Mouse (Mus musculus) splenic B cell, adult 2 months (primary cell): ENCODE data around the gene Cdk2.

Experiments
- DNase-seq: peaks from one replicate; pipeline ENCODE4 v3.0.0-alpha.2; 2011; ENCODE audit warnings: low read depth, low spot score
- H3K27me3 ChIP-seq: 2 replicates; pipeline ENCODE4 v1.6.1; 2012; ENCODE audit warnings: mild to moderate bottlenecking, low read length, moderate library complexity, mixed read lengths; ENCODE audit not compliant: control insufficient read depth, poor library complexity, insufficient read depth, severe bottlenecking
- H3K36me3 ChIP-seq: 2 replicates; pipeline ENCODE4 v1.6.1; 2012; ENCODE audit warnings: mild to moderate bottlenecking, low read length, moderate library complexity, mixed read lengths; ENCODE audit not compliant: control insufficient read depth, poor library complexity, insufficient read depth, severe bottlenecking

Gene Cdk2

DNA sequence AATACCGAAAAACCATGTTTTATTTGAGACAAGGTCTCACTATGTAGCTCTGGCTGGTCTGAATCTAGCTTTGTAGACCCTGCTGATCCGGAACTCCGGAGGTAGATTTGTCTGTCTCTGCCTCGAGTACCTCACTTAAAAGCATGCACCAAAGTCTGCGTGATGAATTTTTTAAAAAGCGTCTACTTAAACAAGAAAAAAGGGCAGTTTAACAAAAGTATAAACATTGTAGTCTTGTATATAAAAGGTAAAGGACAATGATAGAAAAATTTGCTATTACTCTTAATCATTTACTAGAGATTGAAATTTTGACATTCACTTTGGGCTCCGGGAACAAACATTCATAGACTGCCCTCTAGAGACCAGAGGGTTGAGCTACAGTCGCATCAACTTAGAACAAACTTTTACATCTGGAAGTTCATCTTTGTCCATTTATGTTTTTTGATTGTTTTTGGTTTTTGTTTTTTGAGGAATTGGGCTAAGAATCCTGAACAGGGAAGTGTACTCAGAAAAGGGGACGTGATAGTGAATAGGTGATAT lies 30.3 kb downstream of the Cdk2 start:
- peak; percentile 74 for DNase-seq
- H3K36me3 ChIP-seq = peaks cover 3% of the 10 kb centered on the region; the same call in 1 of the 2 replicates
- no peaks in the 10 kb centered on the region for H3K27me3 ChIP-seq

DNA sequence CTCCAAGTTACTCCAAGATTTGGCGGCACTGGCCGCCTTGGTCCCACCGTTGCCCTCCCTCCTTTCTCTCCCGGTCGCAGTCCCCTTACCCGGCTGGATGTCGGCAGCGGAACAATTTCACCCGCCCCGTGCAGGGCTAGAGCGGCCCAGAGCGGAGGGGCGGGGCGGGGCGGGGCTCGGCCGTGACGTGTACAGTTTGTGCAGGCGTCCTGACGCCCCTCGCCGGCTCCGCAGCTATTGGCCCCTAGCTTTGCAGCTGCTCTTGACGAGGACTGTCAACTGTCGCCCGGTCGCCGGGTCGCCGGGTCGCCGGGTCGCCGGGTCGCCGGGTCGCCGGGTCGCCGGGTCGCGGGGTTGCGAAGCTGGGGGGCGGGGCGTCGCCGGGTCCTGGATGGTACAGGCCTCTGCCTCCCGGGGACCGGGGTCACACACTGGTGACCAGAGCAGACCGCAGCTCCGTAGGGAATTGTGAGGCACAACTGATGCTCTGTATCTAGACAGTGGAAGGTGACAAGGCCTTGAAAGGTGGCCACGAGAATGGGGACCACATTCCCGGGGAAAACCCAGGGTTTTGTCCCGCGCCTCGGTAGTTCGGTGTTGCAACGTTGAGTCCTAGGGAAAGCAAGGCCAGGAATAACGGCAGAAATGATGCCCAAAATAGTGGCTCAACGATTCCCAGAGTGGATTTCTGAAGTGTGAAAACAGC lies 30.9 kb downstream of the Cdk2 start, which contains the start of gene Suox:
Suox (minus strand) TSS at position 311 of the 706 bp plus-strand sequence.
- Histone ChIP-seq H3K27me3 (no peaks in the 10 kb centered on the region), H3K36me3 (peaks cover 3% of the 10 kb centered on the region; the same call in 1 of the 2 replicates)
- peak; percentile 86 for DNase-seq

DNA sequence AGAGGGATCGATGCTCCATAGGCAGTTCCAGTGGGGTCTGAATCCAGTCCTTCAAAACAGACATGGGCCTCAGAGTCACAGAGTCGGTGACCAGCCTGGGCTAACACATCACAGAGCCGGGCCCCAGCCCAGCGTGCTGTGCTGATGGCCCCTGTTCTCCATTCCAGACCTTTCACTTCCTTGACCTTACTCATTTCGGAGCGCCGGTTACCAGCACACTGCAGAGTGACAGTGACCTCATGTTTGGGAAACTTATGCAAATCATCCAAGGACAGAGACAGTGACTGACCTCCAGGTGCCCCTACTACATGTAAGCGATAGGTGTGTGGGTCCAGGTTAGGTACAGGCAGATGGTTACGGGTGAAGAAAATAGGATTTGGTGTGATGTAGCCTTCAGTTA lies 33.7 kb downstream of the Cdk2 start:
- DNase-seq = no peak
- Histone ChIP-seq H3K36me3 (peaks cover under 1% of the 10 kb centered on the region; the same call in 1 of the 2 replicates), H3K27me3 (no peaks in the 10 kb centered on the region)

DNA sequence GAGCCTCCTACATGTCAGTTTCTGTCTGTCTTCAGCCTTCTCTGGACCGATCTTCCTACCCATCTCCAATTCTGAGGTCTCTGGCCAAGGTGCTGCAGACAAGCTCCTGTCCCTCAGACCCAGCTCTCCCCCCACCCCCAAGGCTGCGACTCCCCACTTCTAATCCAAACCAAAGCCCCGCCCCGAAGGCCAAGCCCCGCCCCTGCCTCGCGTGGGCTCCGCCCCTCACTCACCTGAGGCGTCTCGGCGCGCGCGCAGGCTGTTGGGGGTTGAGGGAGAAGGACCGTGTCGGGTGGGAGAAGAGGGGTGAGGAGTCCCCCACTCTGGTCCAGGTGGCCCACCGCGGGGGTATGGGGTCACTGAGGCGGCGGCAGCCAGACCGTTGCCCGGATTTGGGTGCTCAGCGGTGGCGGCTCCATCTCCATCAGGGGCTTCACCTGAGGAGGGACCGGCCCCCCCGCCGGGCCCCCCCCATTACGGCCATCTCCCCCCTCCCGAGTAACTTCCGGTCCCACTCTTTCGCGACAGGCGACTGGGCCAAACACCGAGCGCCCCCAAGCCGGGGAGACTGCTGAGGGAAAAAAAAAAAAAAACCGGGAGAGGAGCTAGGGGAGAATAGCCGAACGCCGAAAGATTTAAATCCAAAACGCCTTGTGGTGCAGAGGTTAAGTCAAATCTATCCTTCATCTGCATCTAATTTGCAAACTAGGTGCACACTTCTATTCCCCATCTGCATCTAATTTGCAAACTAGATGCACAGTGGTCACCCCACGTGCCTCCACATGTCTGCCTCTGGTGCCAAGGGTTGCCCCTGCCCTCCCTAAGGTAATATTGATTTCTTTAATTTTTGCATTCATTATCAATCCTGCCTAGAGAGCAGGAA lies 35.8 kb downstream of the Cdk2 start:
- DNase-seq = peak; percentile 67
- Histone ChIP-seq H3K36me3 (no peaks in the 10 kb centered on the region), H3K27me3 (no peaks in the 10 kb centered on the region)

DNA sequence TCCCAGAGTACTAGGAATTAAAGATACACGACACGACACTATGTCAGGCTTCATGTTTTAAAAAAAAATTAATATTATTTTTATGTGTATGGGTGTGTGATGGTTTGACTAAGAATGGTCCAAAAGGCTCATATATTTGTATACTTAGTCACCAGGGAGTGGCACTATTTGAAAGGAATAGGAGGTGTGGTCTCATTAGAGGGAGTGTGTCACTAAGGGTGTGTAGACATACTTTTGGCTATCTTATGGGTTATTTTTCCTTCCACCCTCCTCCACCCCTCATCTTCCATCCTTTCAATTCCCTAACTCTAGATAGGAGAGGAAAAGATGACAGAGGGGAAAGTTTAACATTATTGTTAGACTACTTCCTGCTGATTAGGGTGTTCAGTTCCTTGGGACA lies 39.0 kb downstream of the Cdk2 start:
- Histone ChIP-seq H3K27me3 (no peaks in the 10 kb centered on the region), H3K36me3 (no peaks in the 10 kb centered on the region)
- no peak for DNase-seq

DNA sequence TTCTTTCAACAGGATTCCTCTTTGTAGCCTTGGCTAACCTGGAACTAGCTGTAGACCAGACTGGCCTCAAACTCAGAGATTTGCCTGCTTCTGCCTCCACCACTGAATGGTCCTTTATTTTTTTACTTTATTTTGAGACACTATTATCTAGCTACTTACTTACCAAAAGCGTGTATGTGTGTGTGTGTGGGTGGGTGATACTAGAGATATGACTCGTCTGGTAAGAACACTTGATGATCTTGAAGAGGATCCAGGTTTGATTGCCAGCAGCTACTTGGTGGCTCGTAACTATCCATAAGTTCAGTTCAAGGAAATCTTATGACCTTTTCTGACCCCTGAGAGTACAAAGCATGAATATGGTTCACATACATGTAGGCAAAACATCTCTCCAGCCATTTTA lies 39.5 kb downstream of the Cdk2 start:
- Histone ChIP-seq H3K27me3 (no peaks in the 10 kb centered on the region), H3K36me3 (no peaks in the 10 kb centered on the region)
- no peak for DNase-seq

DNA sequence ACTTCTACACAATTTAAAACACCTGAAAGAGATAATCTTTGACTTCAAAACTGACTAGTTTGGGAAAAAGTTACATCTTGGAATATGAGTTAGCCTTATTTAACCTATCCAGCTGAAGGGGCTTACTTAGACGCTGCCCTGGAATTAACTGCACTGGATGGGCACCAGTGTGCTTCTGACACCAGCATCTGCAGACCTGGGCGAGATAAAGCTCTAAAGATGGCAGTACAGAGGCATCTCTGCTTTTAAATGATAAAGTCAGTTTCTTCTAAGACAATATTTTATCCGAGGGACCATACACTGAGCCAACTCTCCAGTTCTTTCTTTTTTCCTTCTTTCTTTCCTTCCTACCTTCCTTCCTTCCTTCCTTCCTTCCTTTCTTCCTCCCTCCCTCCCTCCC lies 40.0 kb downstream of the Cdk2 start:
- DNase-seq = no peak
- H3K36me3 ChIP-seq = no peaks in the 10 kb centered on the region
- no peaks in the 10 kb centered on the region for H3K27me3 ChIP-seq

DNA sequence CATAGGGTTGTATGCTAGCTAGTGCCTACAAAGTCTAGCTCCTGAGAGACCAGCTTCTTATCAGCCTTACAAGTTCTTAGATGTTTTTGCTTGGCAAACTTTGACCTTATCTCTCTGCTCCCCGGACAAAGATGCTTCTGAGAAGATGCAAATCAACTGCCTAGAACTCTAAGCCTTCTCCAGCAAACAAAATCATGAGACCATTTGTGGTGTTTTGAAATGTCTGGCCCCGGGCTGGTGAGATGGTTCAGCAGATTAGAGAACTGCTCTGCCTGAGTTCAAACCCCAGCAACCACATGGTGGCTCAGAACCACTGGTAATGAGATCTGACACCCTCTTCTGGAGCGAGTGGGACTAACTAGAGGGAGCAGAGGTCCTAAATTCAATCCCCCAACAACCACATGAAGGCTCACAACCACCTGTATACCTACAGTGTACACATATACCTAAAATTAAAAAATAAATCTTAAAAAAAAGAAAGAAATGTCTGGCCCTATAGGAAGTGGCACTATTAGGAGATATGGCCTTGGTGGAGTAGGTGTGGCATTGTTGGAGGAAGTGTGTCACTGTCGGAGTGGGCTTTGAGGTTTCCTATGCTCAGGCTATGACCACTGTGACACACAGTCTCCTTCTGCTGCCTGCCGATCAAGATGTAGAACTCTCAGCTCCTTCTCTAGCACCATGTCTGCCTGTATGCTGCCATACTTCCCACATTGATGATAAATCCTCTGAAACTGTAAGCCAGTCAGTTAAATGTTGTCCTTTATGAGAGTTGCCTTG lies 41.2 kb downstream of the Cdk2 start:
- H3K36me3 ChIP-seq = no peaks in the 10 kb centered on the region
- no peaks in the 10 kb centered on the region for H3K27me3 ChIP-seq
- DNase-seq = no peak

DNA sequence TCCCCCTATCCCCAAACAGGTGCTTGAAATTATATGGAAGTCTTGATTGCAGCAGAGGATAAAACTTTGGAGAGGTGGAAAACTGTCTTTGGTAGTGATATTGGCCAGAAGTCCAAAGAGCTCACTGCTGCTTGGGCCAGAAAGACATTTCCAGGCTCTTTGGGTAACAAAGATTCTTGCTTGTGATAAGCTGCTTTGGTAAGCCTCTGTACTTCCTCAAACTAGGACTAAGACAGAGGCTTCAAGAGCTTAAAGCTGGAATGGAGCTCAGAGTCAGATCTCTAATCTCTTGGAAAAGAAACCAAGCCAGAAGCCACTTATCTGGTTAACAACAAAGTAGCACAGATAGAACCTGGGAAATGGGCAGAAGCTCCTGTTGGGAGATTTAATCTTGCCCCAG lies 42.4 kb downstream of the Cdk2 start:
- Histone ChIP-seq H3K27me3 (no peaks in the 10 kb centered on the region), H3K36me3 (no peaks in the 10 kb centered on the region)
- no peak for DNase-seq

DNA sequence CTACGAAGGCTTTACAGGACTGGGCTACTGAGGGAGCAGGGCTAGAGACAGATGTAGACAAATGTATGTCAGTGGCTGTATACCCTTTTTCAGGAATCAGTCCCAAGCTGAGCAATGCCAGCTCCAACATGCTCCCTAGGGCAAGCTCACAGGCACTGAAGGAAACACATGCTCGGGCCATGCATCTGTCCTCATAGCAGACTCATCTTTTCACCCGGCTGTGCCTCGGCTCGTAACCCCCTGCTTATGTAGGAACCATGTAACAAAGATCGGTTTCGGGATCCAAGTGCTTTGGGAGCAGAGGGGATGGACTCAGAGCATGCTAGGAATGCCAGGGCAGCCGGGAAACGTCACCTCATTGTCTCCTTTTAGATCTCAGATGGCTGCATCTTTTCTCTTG lies 45.3 kb downstream of the Cdk2 start:
- DNase-seq = no peak
- Histone ChIP-seq H3K27me3 (no peaks in the 10 kb centered on the region; the same call in 1 of the 2 replicates), H3K36me3 (no peaks in the 10 kb centered on the region)

DNA sequence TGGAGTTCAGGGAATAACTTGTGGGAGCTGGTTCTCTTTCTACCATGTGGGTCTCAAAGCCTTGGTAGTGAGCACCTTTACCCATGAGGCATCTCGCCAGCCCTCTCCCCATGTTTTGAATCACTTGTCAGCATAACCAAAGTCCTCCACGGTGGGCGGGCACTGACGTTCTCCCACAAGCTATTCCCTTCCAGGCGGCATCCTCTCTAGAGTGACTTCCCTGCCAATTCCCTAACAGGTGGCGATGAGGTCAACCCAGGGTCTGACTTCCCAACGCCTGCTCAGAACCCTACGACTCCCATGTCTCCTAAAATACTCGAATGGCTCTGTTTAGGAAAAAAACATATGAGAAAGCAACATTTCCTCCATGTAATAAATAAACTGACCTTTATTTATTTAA lies 47.0 kb downstream of the Cdk2 start:
- no peak for DNase-seq
- no peaks in the 10 kb centered on the region for H3K36me3 ChIP-seq
- H3K27me3 ChIP-seq = no peaks in the 10 kb centered on the region; the same call in 1 of the 2 replicates

DNA sequence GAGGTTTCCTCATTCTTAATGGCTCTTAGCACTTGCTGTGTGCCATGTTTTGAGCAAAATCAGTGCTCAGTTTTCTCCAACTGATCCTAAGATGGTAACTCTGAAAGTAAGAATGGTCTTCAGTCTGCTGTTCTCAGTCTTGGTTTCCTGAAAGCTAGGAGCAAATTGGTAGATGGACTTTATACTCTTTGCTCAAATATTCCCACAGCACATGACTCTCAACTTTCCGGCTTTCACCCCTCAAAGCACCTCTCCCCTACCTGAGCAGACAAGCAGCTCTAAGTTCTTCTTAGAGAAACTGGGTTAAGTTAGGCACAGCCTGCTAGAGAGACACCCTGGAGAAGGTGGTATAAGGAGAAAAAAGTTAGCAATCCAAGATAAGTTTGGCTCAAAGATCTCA lies 48.1 kb downstream of the Cdk2 start:
- DNase-seq = no peak
- Histone ChIP-seq H3K36me3 (no peaks in the 10 kb centered on the region), H3K27me3 (no peaks in the 10 kb centered on the region; the same call in 1 of the 2 replicates)

DNA sequence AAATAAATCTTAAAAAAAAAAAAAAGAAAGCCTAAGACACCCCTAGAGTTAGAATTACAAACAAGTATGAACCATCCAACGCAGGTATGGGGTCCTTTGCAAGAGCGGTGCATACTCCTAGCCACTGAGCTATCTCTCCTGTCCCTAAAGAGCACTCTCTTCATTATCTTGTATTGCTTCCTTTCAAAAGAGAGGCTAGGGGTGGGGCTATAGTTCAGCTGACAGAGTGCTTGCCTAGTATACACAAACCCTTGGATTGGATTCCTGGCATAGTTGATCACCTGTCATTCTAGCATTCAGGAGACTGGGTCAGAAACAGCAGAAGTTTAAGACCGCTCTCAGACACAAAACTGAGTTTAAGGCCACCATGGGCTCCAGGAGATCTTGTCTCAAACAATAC lies 49.6 kb downstream of the Cdk2 start:
- DNase-seq = no peak
- H3K36me3 ChIP-seq = no peaks in the 10 kb centered on the region
- no peaks in the 10 kb centered on the region; the same call in 1 of the 2 replicates for H3K27me3 ChIP-seq

DNA sequence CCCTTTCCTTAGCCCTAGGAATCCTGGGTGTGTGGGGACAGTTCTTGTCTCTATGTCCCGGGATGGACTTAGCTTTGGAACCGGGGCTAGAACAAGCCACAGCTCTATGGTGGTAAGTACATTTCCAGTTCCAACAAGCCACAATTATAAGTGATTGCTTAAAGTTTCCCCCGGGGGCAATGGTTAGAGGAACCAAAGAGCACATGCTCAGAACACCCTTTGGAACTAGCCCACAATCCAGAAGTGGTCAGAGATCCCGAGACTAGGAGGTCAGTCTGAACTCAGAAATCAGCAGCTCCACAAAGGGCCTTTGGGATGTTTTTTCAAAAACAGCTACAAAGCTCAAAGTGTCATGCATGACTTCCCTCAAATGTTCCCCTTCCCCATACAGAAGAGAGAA lies 51.0 kb downstream of the Cdk2 start:
- no peaks in the 10 kb centered on the region; the same call in 1 of the 2 replicates for H3K27me3 ChIP-seq
- DNase-seq = no peak
- H3K36me3 ChIP-seq = no peaks in the 10 kb centered on the region
